In the genomic region with DNA sequence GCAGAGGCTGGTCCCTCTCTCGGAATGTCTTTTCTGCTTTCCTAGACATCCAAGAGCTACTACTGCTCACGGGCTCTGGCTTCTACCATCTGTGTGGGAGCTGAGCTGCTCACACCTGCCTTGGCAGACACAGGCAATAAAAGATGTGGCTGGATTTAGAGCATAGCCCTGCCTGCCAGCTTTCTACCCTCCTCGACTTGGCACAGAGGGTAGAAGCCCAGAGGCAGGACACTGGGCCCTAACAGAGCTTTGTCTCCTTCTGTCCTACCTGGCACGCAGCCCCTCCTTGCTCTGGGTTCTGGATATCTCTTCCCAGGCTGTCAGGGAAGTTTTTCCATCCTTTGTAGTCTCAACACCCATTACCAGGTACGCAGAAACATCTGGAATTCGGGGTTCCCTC, we compare ENCODE assay signal across 15 mouse cellular contexts. TPM values are rescaled to one million over a fixed set of nuclear protein-coding genes. Genes with fewer than 3 reads are reported as not detected.
DNase-seq lines count a peak whose midpoint lies in the region; ATAC-seq lines count a peak whose summit lies in the region.
"Had no signal": no experiment of that assay in that cellular context is flagged by ENCODE, and none has a peak within 500 bp of the region (broad histone marks: within the 10 kb centered on the region; RNA-seq: fewer than 3 reads in every experiment).

No protein-coding gene starts in this region.

- no peak overlapping the region for H3K27ac ChIP-seq in liver, embryonic 11.5 days (ENCODE audit: low read depth, low read length)
- H3K27ac ChIP-seq: liver, embryonic 13.5 days had no signal

- H3K4me1 ChIP-seq in liver, embryonic 11.5 days (replicated peaks; ENCODE audit: control insufficient read depth, insufficient read depth, low read length): no peaks in the 10 kb centered on the region
- H3K4me1 ChIP-seq: liver, embryonic 13.5 days had no signal

- H3K4me3 ChIP-seq in liver, embryonic 11.5 days (ENCODE audit: low read depth, low read length): no peak overlapping the region
- H3K4me3 ChIP-seq: erythroblast, embryonic 14.5 days; liver, embryonic 13.5 days had no signal

- WGBS in liver, embryonic 11.5 days: 67% methylated on average over 6 of the region's 6 CpGs

- peak; percentile 90 for ATAC-seq in frontal cortex, adult (ENCODE audit: low TSS enrichment)
- ATAC-seq in liver, embryonic 11.5 days (replicated peaks; ENCODE audit: low FRiP score): no peak

- H3K9me3 ChIP-seq in liver, embryonic 11.5 days (ENCODE audit: control insufficient read depth, low read length): no peaks in the 10 kb centered on the region
- H3K9me3 ChIP-seq: G1E; liver, embryonic 13.5 days had no signal

- no peaks in the 10 kb centered on the region for H3K36me3 ChIP-seq in liver, embryonic 11.5 days (ENCODE audit: control insufficient read depth, insufficient read depth, low read length)
- H3K36me3 ChIP-seq: G1E; liver, embryonic 13.5 days had no signal

- intact Hi-C loops in left cerebral cortex, postnatal 36 days (cut with DNase I): no loop called here

- no peak overlapping the region for H3K4me2 ChIP-seq in liver, embryonic 11.5 days
- H3K4me2 ChIP-seq: liver, embryonic 13.5 days had no signal

- no peaks in the 10 kb centered on the region; the same call in 1 of the 2 replicates for H3K27me3 ChIP-seq in liver, embryonic 11.5 days (replicated peaks; ENCODE audit: control insufficient read depth, insufficient read depth, low read length)
- H3K27me3 ChIP-seq: liver, embryonic 13.5 days had no signal

- H3K9ac ChIP-seq in liver, embryonic 11.5 days (ENCODE audit: low read depth, low read length): no peak overlapping the region
- H3K9ac ChIP-seq: liver, embryonic 13.5 days had no signal

- no peak for DNase-seq in frontal cortex, postnatal 10 days (ENCODE audit: low spot score in 2 of 2)
- DNase-seq in right cerebral cortex, adult 18-20 months: peak; percentile 70
- no peak for DNase-seq in right cerebral cortex, postnatal 14 days
- DNase-seq in left cerebral cortex, postnatal 36 days (ENCODE audit: low spot score in 2 of 2): peak; percentile 47 to 58
- no peak for DNase-seq in urinary bladder, postnatal 10 days (ENCODE audit: low spot score)
- DNase-seq in liver, embryonic 11.5 days (ENCODE audit: low spot score): no peak
- DNase-seq in urinary bladder, postnatal 36 days (ENCODE audit: low spot score in 2 of 2): no peak
- DNase-seq: cerebellum, postnatal 25 days; gastrocnemius, postnatal 36 days; kidney, adult 18-20 months; liver, embryonic 13.5 days; midbrain, embryonic 14.5 days had no signal

RNA-seq across cellular contexts. Expression of a gene that starts 45.1 kb away (rescaled TPM):
- 1 to 10 TPM; 1.9 to 5.3 TPM for total RNA-seq in left cerebral cortex, postnatal 36 days (2021)
- 0.19 and 0.26 TPM in 2 replicates for polyA plus RNA-seq in liver, embryonic 11.5 days (2014; fragmentation: Nextera tagmentation; extraction: Ambion mirVana)
- total RNA-seq: G1E had no signal
- polyA plus RNA-seq: erythroblast, embryonic 14.5 days; G1E had no signal

Comparison
In these comparisons a context has a peak if more than half of its experiments do, and no peak if none do; other contexts are left out.
1. DNase-seq: peak in right cerebral cortex, adult 18-20 months (single experiment) and left cerebral cortex, postnatal 36 days (2 of 2); none in frontal cortex, postnatal 10 days (0 of 2), right cerebral cortex, postnatal 14 days (single experiment), urinary bladder, postnatal 10 days (single experiment), liver, embryonic 11.5 days (single experiment) and urinary bladder, postnatal 36 days (0 of 2).